Mouse (Mus musculus) cerebellum, adult 2 months (tissue): ENCODE measurements around the gene Trim44.

ENCODE experiments used
- CTCF ChIP-seq: fragments of 200-500 bp; IDR thresholded peaks from 2 replicates; pipeline ENCODE4 v1.5.1; 2011; ENCODE audit warnings: low read depth, mild to moderate bottlenecking, control low read depth, low read length, moderate library complexity, borderline replicate concordance; ENCODE audit not compliant: insufficient read depth
- POLR2A ChIP-seq: fragments of 200-500 bp; IDR thresholded peaks from 2 replicates; pipeline ENCODE4 v1.6.1; 2011; ENCODE audit warnings: low read length, control low read depth, borderline replicate concordance; ENCODE audit not compliant: insufficient read depth

- TF ChIP-seq CTCF (no peak), POLR2A (no peak)
Observed at GRCm38 (mm10) chr2:102449630-102450247, 42.1 kb upstream of the Trim44 start.
